Mouse (Mus musculus): ENCODE results near the gene Cdc16. TPM values are rescaled to one million over a fixed set of nuclear protein-coding genes. Genes with fewer than 3 reads are reported as not detected.

Gene Cdc16
- total RNA-seq, 2 experiments from 2014 or later = 48.7 to 49.5 TPM

DNA sequence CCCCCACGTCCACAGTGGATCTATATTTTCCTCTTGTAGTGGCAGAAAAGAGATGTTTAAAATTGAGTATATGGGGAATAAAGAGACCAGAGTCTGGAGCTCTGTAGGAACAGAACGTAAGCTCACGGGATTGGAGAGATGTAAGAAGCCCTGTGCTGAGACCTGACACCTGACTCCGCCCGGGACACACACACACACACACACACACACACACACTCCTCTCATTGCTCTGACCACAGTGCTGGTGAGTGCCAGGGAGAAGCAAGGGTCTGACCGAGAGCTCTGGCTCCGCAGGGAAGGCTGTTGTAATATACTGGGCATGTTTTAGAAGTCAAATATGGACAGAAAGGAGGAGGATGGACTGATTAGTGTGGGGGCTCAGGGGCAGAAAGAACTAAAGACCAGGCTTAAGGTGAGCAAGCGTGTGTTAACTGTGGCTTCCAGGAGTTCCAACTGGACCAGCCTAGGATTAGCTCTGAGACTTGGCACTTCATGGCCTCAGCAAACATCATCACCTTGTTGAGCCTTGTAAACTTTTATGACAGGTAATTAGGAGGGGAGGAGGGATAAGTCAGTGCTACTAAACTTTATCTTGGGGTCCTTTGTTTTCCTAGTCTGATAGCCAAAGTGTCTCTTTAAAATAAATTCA lies 35.7 kb downstream of the Cdc16 start:
- DNase-seq (ENCODE audit: low spot score in 2 of 2) = no peak
- intact Hi-C loops (cut with DNase I) = no loop called here

DNA sequence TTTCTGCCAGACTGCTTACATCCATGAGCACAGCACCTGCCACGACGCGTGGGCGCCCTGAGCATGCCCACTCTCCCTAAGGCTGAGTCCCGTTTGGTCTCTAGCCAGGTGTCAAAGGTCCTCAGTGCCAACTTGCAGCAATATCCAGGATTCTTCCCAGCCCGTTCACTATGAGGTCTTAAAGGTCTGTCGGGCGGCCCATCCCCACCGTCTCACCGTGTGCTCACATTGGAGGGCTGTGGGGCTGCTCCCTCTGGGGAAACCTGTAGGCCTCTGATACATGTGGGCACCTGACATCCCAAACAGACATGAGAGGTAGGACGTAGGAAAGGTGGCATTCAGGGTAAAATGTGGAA lies 36.2 kb downstream of the Cdc16 start:
- DNase-seq (ENCODE audit: low spot score in 2 of 2) = no peak
- intact Hi-C loops (cut with DNase I) = no loop called here

DNA sequence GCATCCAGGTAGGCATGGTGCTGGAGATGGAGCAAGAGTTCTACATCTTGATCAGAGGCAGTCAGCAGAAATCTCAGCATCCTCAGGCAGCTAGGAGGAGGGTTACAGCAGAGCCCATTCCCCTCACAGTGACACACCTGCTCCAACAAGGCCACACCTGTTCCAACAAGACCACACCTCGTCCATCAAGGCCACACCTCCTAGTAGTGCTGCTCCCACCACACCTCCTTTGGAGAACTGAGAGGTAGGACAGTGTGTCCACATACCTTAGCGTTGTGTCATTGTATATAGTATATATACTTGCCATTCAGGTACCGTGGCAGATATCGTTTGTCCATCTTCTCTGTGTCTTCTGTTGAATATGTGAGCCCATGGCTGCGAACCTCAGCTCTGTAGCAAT lies 40.2 kb downstream of the Cdc16 start:
- intact Hi-C loops (cut with DNase I) = no loop called here
- no peak for DNase-seq (ENCODE audit: low spot score in 2 of 2)

DNA sequence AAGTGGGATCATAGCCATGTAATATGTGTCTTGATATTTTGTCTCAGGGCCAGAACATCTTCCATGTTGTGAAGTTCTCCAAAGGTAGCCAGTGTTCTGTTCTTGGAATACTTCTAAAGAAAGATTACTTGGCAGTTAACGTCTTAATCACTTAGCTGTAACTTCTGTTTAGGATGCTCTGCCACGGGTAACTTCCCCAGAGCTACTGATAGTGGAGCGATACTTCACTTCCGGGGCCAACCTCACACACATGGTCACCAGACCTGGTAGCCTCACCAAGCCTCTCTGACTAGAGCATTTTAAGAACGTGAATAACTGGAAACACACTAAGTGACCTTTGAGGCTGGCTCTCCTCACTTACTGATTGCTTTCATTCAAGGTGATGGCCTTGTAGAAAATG lies 42.1 kb downstream of the Cdc16 start:
- intact Hi-C loops (cut with DNase I) = no loop called here
- no peak for DNase-seq (ENCODE audit: low spot score in 2 of 2)

DNA sequence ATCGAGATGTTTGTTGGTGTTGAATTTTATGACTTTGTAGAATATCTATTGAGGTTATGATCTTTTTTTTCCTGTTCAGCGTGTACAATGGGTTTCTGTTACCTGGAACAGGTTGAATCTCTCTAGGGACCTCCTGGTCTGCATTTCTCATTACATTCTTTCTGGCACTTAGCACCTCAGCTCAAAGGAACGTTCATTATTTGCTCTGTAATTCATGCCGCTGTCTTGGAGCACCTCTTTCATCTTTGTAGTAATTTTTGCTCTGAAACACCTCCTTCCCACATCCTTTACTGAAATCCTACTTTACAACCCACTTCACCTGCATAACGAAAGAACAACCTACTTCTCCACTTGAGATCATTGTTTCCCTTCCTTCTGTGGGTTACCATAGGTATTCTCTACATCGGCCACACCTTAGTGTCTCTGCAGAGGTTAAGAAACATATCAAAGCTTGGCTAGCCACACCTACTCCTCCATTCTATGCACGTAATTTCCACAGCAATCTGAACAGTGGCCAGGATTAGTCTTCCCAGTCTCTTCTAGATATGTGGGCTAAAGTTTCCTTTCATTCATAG lies 71.2 kb downstream of the Cdc16 start:
- intact Hi-C loops (cut with DNase I) = no loop called here
- DNase-seq (ENCODE audit: low spot score in 2 of 2) = no peak

Other genes with a start within 250 kb of the Cdc16 start
- gene 1700029H14Rik, start 195.2 kb upstream of the Cdc16 start, total RNA-seq (2021) = not detected
- 10 to 100 TPM; 57.0 to 62.5 TPM for gene Rasa3, start 80.1 kb upstream of the Cdc16 start, total RNA-seq (2021)
- 1 to 10 TPM in 1 of 2 experiments, under 1 TPM in 1; 0.84 to 1.5 TPM for gene Cfap97d2, start 51.8 kb upstream of the Cdc16 start, total RNA-seq (2021)
- gene Upf3a, start 27.9 kb downstream of the Cdc16 start, total RNA-seq (2021) = 10 to 100 TPM; 35.6 TPM
- gene AF366264, start 80.7 kb downstream of the Cdc16 start, total RNA-seq (2021) = not detected
- gene Champ1, start 112.0 kb downstream of the Cdc16 start, total RNA-seq (2021) = 10 to 100 TPM; 27.4 to 29.7 TPM
- gene Coprs, start 132.6 kb downstream of the Cdc16 start, total RNA-seq (2021) = 10 to 100 TPM; 32.6 to 35.6 TPM